Mouse (Mus musculus) cerebellum, adult 11 months (tissue): ENCODE results near the gene 1700018G05Rik.
"Not testable (repeated sequence)": the region's sequence is repeated elsewhere in the genome, so short reads cannot be mapped to it uniquely, and the experiment has no call there.

Experiments used
- DNase-seq: peaks from one replicate; pipeline ENCODE4 v3.0.0; 2022

Gene 1700018G05Rik

DNA sequence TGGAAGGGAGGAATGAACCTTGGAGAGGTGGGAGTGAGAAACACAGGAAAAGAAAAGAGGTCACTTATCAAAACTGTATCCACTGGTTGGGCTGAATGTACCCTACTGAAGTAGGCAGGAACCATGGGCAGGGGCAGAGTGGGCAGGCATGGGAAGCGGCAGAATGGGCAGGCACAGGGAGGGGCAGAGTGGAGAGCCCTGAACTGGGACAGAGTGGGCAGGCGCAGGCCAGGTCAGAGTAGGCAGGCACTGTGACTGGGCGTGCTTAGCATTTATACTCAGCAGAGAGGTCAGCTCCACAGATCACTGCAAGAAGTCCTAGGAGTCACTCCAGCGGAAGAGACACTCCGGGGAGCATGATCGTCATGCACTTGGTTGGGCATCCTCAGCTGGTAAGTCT lies at the start of gene 1700018G05Rik:
TSS of gene 1700018G05Rik (plus strand) at position 301 of the 400 bp plus-strand sequence.
- not testable (repeated sequence) for DNase-seq

- not testable (repeated sequence) for DNase-seq
Measured at GRCm38 (mm10) chrX:102908587-102908986, 19.6 kb upstream of the 1700018G05Rik start, which contains the start of the genes Dmrtc1a and 1700011M02Rik. Dmrtc1a (minus strand) TSS chrX:102908687. 1700011M02Rik (plus strand) TSS chrX:102908905.

GRCm38 (mm10) chrX:102914823-102915222 lies 13.3 kb upstream of the 1700018G05Rik start:
- DNase-seq: not testable (repeated sequence)

DNA sequence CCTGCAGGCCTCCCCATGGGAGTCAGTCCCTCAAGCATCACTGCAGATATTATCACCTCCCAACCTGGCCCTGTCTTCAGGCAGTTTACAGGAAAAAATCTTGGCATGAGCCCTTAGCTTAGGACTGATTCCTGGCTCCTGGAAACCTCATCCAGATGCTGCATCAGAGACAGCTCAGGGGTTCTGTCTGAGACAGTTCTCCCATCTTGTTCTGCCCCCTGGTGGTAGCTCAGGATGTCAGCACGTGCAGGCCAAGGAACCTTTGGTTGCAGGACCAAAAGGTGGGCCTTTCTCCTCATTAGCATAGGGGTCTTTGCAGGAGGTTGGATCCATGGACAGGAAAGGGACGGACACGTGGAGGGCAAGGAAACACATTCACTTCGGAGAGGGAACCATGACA lies 1.5 kb upstream of the 1700018G05Rik start:
- peak; percentile 5 for DNase-seq

- peak; percentile 7 for DNase-seq
Measured at GRCm38 (mm10) chrX:102932992-102933570, 4.9 kb downstream of the 1700018G05Rik start.

- DNase-seq: peak; percentile 59
Measured at GRCm38 (mm10) chrX:102933571-102934394, 5.6 kb downstream of the 1700018G05Rik start.

DNA sequence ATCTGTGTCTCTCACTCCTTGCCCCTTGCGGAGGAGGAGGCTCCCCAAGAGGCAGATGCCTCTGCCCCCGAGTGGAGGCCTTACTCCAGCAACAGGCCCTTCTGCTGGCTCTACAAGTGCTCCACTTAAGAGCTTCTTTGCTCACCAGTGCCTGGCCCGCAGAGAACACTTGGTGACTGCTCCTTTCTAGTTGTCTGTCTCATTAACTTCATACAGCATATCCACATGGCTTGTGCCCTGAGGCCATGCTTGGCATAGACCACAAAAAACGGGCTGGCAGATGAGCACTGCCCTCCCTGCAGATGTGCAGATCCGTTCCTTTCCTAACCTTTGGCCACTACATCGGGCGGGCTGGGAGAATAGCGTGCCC lies 6.2 kb downstream of the 1700018G05Rik start:
- DNase-seq: no peak

DNA sequence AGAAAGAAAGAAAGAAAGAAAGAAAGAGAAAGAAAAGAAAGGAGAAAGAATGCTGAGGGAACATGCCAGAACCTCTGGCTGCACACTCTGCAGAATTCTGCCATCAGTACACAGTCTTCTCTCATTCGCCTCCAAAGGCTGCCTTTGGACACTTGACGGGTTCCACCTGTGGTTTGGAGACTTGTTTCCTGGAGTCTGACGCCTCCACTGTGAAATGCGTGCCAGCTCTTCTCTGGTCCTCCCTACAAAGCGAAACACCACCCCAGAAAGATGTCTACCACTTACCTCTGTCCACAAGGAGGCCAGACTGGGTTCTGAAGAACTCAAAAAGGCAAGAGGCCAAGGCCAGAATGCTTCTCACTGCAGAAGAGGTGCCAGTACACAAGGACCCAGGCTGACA lies 8.6 kb downstream of the 1700018G05Rik start:
- no peak for DNase-seq

GRCm38 (mm10) chrX:102950136-102950535 lies 22.0 kb downstream of the 1700018G05Rik start:
- DNase-seq: not testable (repeated sequence)

DNA sequence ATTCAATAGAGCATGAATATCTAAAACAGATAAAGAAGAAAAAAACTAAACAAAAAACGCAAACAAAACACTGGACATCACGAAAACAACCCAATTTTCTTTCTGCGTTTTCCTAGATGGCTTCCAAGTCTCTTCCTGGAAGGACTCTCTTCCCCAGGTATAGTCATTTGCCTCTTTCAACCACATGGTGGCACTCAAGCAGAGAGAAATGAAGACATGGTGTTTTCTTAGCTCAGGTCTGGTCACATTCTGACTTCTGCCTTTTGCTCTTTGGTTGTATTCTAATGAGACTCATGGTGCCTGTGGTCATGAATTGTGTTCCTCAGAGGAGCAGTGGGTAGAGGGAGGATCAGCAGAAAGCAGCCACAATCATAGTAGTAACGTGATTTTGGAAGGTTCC lies 30.7 kb downstream of the 1700018G05Rik start:
- peak; percentile 13 for DNase-seq

- no peak for DNase-seq
Measured at GRCm38 (mm10) chrX:102960581-102960980, 32.4 kb downstream of the 1700018G05Rik start.
